Mouse (Mus musculus): ENCODE measurements around the gene Lrch1. TPM values are rescaled to one million over a fixed set of nuclear protein-coding genes. Genes with fewer than 3 reads are reported as not detected.
A peak's percentile ranks its signal among the peaks of the same experiment; 100 is the strongest.

Gene Lrch1
- polyA plus RNA-seq (2012; rRNA removed), result 11.5 and 15.7 TPM in 2 replicates

GRCm38 (mm10) chr14:74947376-74948013, at the start of gene Lrch1:
Lrch1 (minus strand) TSS chr14:74947876.
- H3K27ac ChIP-seq (ENCODE audit: insufficient read depth, low read length), result peak within 1 kb of the TSS; percentile 99
- peak within 1 kb of the TSS; percentile 84 for H3K4me3 ChIP-seq (ENCODE audit: extremely low read depth, insufficient read depth, insufficient read length)
- H3K27me3 ChIP-seq (ENCODE audit: control insufficient read depth, insufficient read depth, low read length), result no peaks in the 10 kb centered on the region
- WGBS, result under 1% methylated on average over 65 of the region's 65 CpGs
- peaks cover 16% of the 10 kb centered on the region; the same call in 1 of the 2 replicates for H3K4me1 ChIP-seq (ENCODE audit: control insufficient read depth, insufficient read depth, insufficient read length)
- TF ChIP-seq CTCF (IDR thresholded peaks at IDR 0.05; ENCODE audit: extremely low read depth, insufficient read depth, insufficient read length, insufficient replicate concordance), result no peak
- TF ChIP-seq POLR2A (IDR thresholded peaks at IDR 0.05; ENCODE audit: low read depth, low read length), result peak; percentile 43
- DNase-seq (ENCODE audit: low read depth in 1 of 2, low spot score in 2 of 2), result peak; percentile 63 to 81
- H3K36me3 ChIP-seq (ENCODE audit: control insufficient read depth, insufficient read depth, low read length), result no peaks in the 10 kb centered on the region

- H3K4me3 ChIP-seq (ENCODE audit: extremely low read depth, insufficient read depth, insufficient read length), result no peak overlapping the region
- TF ChIP-seq POLR2A (IDR thresholded peaks at IDR 0.05; ENCODE audit: low read depth, low read length) (no peak), CTCF (IDR thresholded peaks at IDR 0.05; ENCODE audit: extremely low read depth, insufficient read depth, insufficient read length, insufficient replicate concordance) (no peak)
- H3K36me3 ChIP-seq (ENCODE audit: control insufficient read depth, insufficient read depth, low read length), result no peaks in the 10 kb centered on the region
- no peaks in the 10 kb centered on the region for H3K27me3 ChIP-seq (ENCODE audit: control insufficient read depth, insufficient read depth, low read length)
- DNase-seq (ENCODE audit: low read depth in 1 of 2, low spot score in 2 of 2), result no peak
- H3K27ac ChIP-seq (ENCODE audit: insufficient read depth, low read length), result no peak overlapping the region
- WGBS, result 87% methylated on average over 2 of the region's 2 CpGs
- H3K4me1 ChIP-seq (ENCODE audit: control insufficient read depth, insufficient read depth, insufficient read length), result peaks cover 2% of the 10 kb centered on the region; the same call in 1 of the 2 replicates
These were observed 49.4 kb upstream of the Lrch1 start for GRCm38 (mm10) chr14:74997041-74997440.

GRCm38 (mm10) chr14:74996556-74996955, 48.9 kb upstream of the Lrch1 start:
- 11% methylated on average over 3 of the region's 3 CpGs for WGBS
- Histone ChIP-seq H3K27me3 (ENCODE audit: control insufficient read depth, insufficient read depth, low read length) (no peaks in the 10 kb centered on the region), H3K4me3 (ENCODE audit: extremely low read depth, insufficient read depth, insufficient read length) (no peak overlapping the region), H3K36me3 (ENCODE audit: control insufficient read depth, insufficient read depth, low read length) (no peaks in the 10 kb centered on the region), H3K27ac (ENCODE audit: insufficient read depth, low read length) (no peak overlapping the region), H3K4me1 (ENCODE audit: control insufficient read depth, insufficient read depth, insufficient read length) (peaks cover 2% of the 10 kb centered on the region; the same call in 1 of the 2 replicates)
- no peak for TF ChIP-seq POLR2A (IDR thresholded peaks at IDR 0.05; ENCODE audit: low read depth, low read length)
- TF ChIP-seq CTCF (IDR thresholded peaks at IDR 0.05; ENCODE audit: extremely low read depth, insufficient read depth, insufficient read length, insufficient replicate concordance), result no peak
- no peak for DNase-seq (ENCODE audit: low read depth in 1 of 2, low spot score in 2 of 2)

GRCm38 (mm10) chr14:74990504-74990903, 42.8 kb upstream of the Lrch1 start:
- H3K27ac ChIP-seq (ENCODE audit: insufficient read depth, low read length), result no peak overlapping the region
- peak; percentile 13; the same call in 1 of the 2 replicates for TF ChIP-seq CTCF (IDR thresholded peaks at IDR 0.05; ENCODE audit: extremely low read depth, insufficient read depth, insufficient read length, insufficient replicate concordance)
- TF ChIP-seq POLR2A (IDR thresholded peaks at IDR 0.05; ENCODE audit: low read depth, low read length), result no peak
- no peak overlapping the region for H3K4me3 ChIP-seq (ENCODE audit: extremely low read depth, insufficient read depth, insufficient read length)
- DNase-seq (ENCODE audit: low read depth in 1 of 2, low spot score in 2 of 2), result peak in 1 of 2 experiments; percentile 61
- 0% methylated on average over 1 of the region's 1 CpGs for WGBS
- no peaks in the 10 kb centered on the region for H3K4me1 ChIP-seq (ENCODE audit: control insufficient read depth, insufficient read depth, insufficient read length)
- no peaks in the 10 kb centered on the region for H3K27me3 ChIP-seq (ENCODE audit: control insufficient read depth, insufficient read depth, low read length)
- H3K36me3 ChIP-seq (ENCODE audit: control insufficient read depth, insufficient read depth, low read length), result no peaks in the 10 kb centered on the region

GRCm38 (mm10) chr14:74989909-74990308, 42.2 kb upstream of the Lrch1 start:
- Histone ChIP-seq H3K4me1 (ENCODE audit: control insufficient read depth, insufficient read depth, insufficient read length) (no peaks in the 10 kb centered on the region), H3K4me3 (ENCODE audit: extremely low read depth, insufficient read depth, insufficient read length) (no peak overlapping the region), H3K36me3 (ENCODE audit: control insufficient read depth, insufficient read depth, low read length) (no peaks in the 10 kb centered on the region), H3K27ac (ENCODE audit: insufficient read depth, low read length) (no peak overlapping the region), H3K27me3 (ENCODE audit: control insufficient read depth, insufficient read depth, low read length) (no peaks in the 10 kb centered on the region)
- DNase-seq (ENCODE audit: low read depth in 1 of 2, low spot score in 2 of 2), result no peak
- no peak for TF ChIP-seq POLR2A (IDR thresholded peaks at IDR 0.05; ENCODE audit: low read depth, low read length)
- WGBS, result 88% methylated on average over 4 of the region's 4 CpGs

GRCm38 (mm10) chr14:74989322-74989721, 41.6 kb upstream of the Lrch1 start:
- H3K36me3 ChIP-seq (ENCODE audit: control insufficient read depth, insufficient read depth, low read length), result no peaks in the 10 kb centered on the region
- TF ChIP-seq POLR2A (IDR thresholded peaks at IDR 0.05; ENCODE audit: low read depth, low read length), result no peak
- no peak for TF ChIP-seq CTCF (IDR thresholded peaks at IDR 0.05; ENCODE audit: extremely low read depth, insufficient read depth, insufficient read length, insufficient replicate concordance)
- H3K27me3 ChIP-seq (ENCODE audit: control insufficient read depth, insufficient read depth, low read length), result no peaks in the 10 kb centered on the region
- no peak for DNase-seq (ENCODE audit: low read depth in 1 of 2, low spot score in 2 of 2)
- 47% methylated on average over 4 of the region's 4 CpGs for WGBS
- no peak overlapping the region for H3K4me3 ChIP-seq (ENCODE audit: extremely low read depth, insufficient read depth, insufficient read length)
- H3K4me1 ChIP-seq (ENCODE audit: control insufficient read depth, insufficient read depth, insufficient read length), result no peaks in the 10 kb centered on the region
- H3K27ac ChIP-seq (ENCODE audit: insufficient read depth, low read length), result no peak overlapping the region

GRCm38 (mm10) chr14:74986527-74986926, 38.9 kb upstream of the Lrch1 start:
- 88% methylated on average over 3 of the region's 3 CpGs for WGBS
- Histone ChIP-seq H3K27ac (ENCODE audit: insufficient read depth, low read length) (no peak overlapping the region), H3K36me3 (ENCODE audit: control insufficient read depth, insufficient read depth, low read length) (no peaks in the 10 kb centered on the region), H3K4me3 (ENCODE audit: extremely low read depth, insufficient read depth, insufficient read length) (no peak overlapping the region), H3K4me1 (ENCODE audit: control insufficient read depth, insufficient read depth, insufficient read length) (no peaks in the 10 kb centered on the region), H3K27me3 (ENCODE audit: control insufficient read depth, insufficient read depth, low read length) (no peaks in the 10 kb centered on the region)
- no peak for DNase-seq (ENCODE audit: low read depth in 1 of 2, low spot score in 2 of 2)
- no peak for TF ChIP-seq POLR2A (IDR thresholded peaks at IDR 0.05; ENCODE audit: low read depth, low read length)
- TF ChIP-seq CTCF (IDR thresholded peaks at IDR 0.05; ENCODE audit: extremely low read depth, insufficient read depth, insufficient read length, insufficient replicate concordance), result no peak
